Mouse (Mus musculus): ENCODE measurements at regions not wholly inside any gene's neighbourhood (a gene's known extent, or its start where the extent isn't known, plus 50 kb on each side); places are given as distances from the start of the nearest gene placed in this dataset.
A peak's percentile ranks its signal among the peaks of the same experiment; 100 is the strongest.
"Not testable (repeated sequence)": the region's sequence is repeated elsewhere in the genome, so short reads cannot be mapped to it uniquely, and the experiment has no call there.

DNA sequence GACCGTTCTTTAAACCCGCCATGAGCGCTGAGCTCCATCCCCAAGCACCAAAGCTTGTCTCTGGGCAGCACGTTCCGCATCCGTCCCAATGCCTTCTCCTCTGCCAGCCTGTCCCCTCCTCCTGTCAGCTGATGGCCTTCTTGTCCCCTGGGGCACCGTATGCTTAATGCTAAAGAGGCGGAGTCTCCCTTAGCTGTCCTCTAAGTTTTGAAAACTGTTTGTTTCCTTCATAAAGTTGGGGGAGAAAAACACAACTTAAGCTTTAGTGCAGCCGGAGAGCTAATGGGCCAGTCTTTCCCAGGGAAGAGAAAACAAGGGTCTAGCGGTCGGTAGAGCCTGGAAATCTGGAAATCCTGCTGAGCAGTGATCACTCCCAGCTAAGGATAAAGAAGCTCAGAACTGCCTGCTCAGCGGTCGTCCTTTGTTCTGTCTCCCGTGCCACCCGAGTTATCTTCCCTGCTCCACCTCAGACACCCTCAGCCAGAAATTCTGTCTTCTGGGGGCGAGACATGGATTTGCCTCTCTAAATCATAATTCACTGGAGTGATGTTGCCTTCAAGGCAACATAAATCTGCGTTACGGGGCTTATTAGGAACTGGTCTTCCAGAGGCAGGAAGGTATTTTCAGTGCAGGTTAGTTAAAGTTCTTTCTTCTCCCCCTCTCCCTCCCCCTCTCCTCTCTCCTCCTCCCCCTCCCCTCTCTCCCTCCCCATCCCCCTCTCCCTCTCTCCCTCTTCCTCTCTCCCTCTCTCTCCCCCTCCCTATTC lies 117.0 kb upstream of the Dlg1 start:
- H3K9ac ChIP-seq (ENCODE audit: low read length) = peak overlapping the region; percentile 60
- no peak overlapping the region for H3K27ac ChIP-seq (replicated peaks in 1 of 2; ENCODE audit: control insufficient read depth in 1 of 2, insufficient read depth in 1 of 2, low read depth in 2 of 2, low read length in 2 of 2)
- no peaks in the 10 kb centered on the region for H3K36me3 ChIP-seq (ENCODE audit: control insufficient read depth, insufficient read depth, low read length)
- WGBS = 1% methylated on average over 18 of the region's 18 CpGs
- H3K27me3 ChIP-seq (ENCODE audit: control insufficient read depth, insufficient read depth, low read length) = peaks cover 18% of the 10 kb centered on the region
- H3K4me3 ChIP-seq (ENCODE audit: control insufficient read depth in 1 of 2, insufficient read depth in 1 of 2, low read depth in 1 of 2, low read length in 2 of 2) = peak overlapping the region; percentile 7 to 36
- H3K4me2 ChIP-seq (ENCODE audit: low read length) = peak overlapping the region; percentile 63
- no peak for ATAC-seq (ENCODE audit: insufficient number of reproducible peaks, insufficient read depth, low FRiP score, low read depth)
- H3K4me1 ChIP-seq (ENCODE audit: control insufficient read depth in 2 of 2, insufficient read depth in 2 of 2, low read length in 2 of 2) = peaks cover 0 to 2% of the 10 kb centered on the region in 2 experiments; a peak in 1 of 4 replicates
- no peaks in the 10 kb centered on the region for H3K9me3 ChIP-seq (ENCODE audit: control insufficient read depth, low read length)

DNA sequence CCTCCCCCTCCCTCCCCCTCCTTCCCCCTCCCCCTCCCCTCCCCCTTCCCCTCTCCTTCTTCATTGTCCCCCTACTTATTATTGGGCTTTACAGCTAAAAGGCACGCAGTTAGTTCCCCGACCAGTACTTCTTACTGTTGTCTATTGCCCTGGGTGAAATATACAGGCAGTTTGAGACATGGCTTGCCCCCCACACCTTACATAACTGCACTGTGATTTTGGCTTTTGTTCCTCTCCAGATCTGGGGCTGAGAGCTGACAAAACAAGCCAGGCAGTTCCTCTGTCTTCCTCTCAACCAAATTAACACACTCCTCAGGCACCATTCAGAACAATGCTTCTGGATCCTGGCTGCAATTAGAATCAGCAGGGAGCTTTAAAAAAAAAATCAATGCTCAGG lies 116.4 kb upstream of the Dlg1 start:
- WGBS = 16% methylated on average over 2 of the region's 2 CpGs
- ATAC-seq (ENCODE audit: insufficient number of reproducible peaks, insufficient read depth, low FRiP score, low read depth) = no peak
- no peak overlapping the region for H3K4me3 ChIP-seq (ENCODE audit: control insufficient read depth in 1 of 2, insufficient read depth in 1 of 2, low read depth in 1 of 2, low read length in 2 of 2)

DNA sequence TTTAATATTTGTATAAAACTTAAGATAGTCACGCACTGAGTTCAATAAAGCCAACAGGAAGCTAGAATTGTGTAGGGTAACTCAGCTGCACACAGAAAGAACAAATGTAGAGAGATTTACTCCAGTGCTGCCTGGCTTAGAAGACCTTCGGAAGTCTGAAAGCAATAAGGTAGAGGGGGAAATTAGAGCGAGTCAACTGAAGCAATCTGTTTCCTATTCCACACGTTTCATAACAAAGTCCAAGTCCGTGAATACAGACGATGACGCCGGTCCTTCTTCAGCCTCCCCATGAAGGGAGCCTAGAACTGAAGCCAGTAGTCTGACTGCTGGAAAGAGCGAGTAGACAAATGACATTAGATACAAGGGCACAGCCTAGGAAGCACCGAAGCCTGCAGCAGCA lies 115.9 kb upstream of the Dlg1 start:
- ATAC-seq (ENCODE audit: insufficient number of reproducible peaks, insufficient read depth, low FRiP score, low read depth) = no peak
- no peak overlapping the region for H3K4me3 ChIP-seq (ENCODE audit: control insufficient read depth in 1 of 2, insufficient read depth in 1 of 2, low read depth in 1 of 2, low read length in 2 of 2)
- no peaks in the 10 kb centered on the region for H3K36me3 ChIP-seq (ENCODE audit: control insufficient read depth, insufficient read depth, low read length)
- H3K4me1 ChIP-seq (ENCODE audit: control insufficient read depth in 2 of 2, insufficient read depth in 2 of 2, low read length in 2 of 2) = peaks cover 0 to 2% of the 10 kb centered on the region in 2 experiments; a peak in 1 of 4 replicates
- H3K9ac ChIP-seq (ENCODE audit: low read length) = no peak overlapping the region
- H3K27ac ChIP-seq (replicated peaks in 1 of 2; ENCODE audit: control insufficient read depth in 1 of 2, insufficient read depth in 1 of 2, low read depth in 2 of 2, low read length in 2 of 2) = no peak overlapping the region
- H3K4me2 ChIP-seq (ENCODE audit: low read length) = no peak overlapping the region
- H3K9me3 ChIP-seq (ENCODE audit: control insufficient read depth, low read length) = no peaks in the 10 kb centered on the region
- 74% methylated on average over 10 of the region's 10 CpGs for WGBS
- peaks cover 18% of the 10 kb centered on the region for H3K27me3 ChIP-seq (ENCODE audit: control insufficient read depth, insufficient read depth, low read length)

More for the DNA sequence above, 116.4 kb upstream of the Dlg1 start:
- Histone ChIP-seq H3K4me1 (ENCODE audit: control insufficient read depth in 2 of 2, insufficient read depth in 2 of 2, low read length in 2 of 2) (peaks cover 0 to 2% of the 10 kb centered on the region in 2 experiments; a peak in 1 of 4 replicates), H3K36me3 (ENCODE audit: control insufficient read depth, insufficient read depth, low read length) (no peaks in the 10 kb centered on the region), H3K27ac (replicated peaks in 1 of 2; ENCODE audit: control insufficient read depth in 1 of 2, insufficient read depth in 1 of 2, low read depth in 2 of 2, low read length in 2 of 2) (no peak overlapping the region), H3K27me3 (ENCODE audit: control insufficient read depth, insufficient read depth, low read length) (peaks cover 18% of the 10 kb centered on the region), H3K9me3 (ENCODE audit: control insufficient read depth, low read length) (no peaks in the 10 kb centered on the region), H3K4me2 (ENCODE audit: low read length) (no peak overlapping the region), H3K9ac (ENCODE audit: low read length) (no peak overlapping the region)

DNA sequence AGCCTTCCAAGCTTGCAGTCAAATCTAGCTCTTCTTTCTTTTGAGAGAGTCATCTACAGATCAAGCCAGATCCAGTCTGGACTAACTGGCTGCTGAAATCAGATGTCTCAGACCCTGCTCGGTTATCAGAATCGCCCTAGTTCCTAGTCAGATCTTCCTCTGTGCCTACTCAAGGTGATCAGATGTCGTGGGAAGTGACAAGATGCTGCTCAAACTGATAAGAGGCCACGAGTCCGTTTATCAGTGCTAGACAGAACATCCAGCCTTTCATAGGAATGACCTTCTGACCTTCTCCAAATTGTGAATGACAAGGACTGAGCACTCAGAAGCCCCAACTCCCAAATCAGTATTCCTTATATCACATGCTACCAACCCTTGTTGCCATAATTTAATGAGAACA lies 113.3 kb upstream of the Dlg1 start:
- Histone ChIP-seq H3K9me3 (ENCODE audit: control insufficient read depth, low read length) (no peaks in the 10 kb centered on the region), H3K27ac (replicated peaks in 1 of 2; ENCODE audit: control insufficient read depth in 1 of 2, insufficient read depth in 1 of 2, low read depth in 2 of 2, low read length in 2 of 2) (no peak overlapping the region), H3K4me3 (ENCODE audit: control insufficient read depth in 1 of 2, insufficient read depth in 1 of 2, low read depth in 1 of 2, low read length in 2 of 2) (no peak overlapping the region), H3K9ac (ENCODE audit: low read length) (no peak overlapping the region), H3K4me1 (ENCODE audit: control insufficient read depth in 2 of 2, insufficient read depth in 2 of 2, low read length in 2 of 2) (peaks cover 0 to 2% of the 10 kb centered on the region in 2 experiments; a peak in 1 of 4 replicates), H3K36me3 (ENCODE audit: control insufficient read depth, insufficient read depth, low read length) (no peaks in the 10 kb centered on the region), H3K4me2 (ENCODE audit: low read length) (no peak overlapping the region), H3K27me3 (ENCODE audit: control insufficient read depth, insufficient read depth, low read length) (peaks cover 9% of the 10 kb centered on the region)
- WGBS = 21% methylated on average over 5 of the region's 5 CpGs
- ATAC-seq (ENCODE audit: insufficient number of reproducible peaks, insufficient read depth, low FRiP score, low read depth) = no peak

DNA sequence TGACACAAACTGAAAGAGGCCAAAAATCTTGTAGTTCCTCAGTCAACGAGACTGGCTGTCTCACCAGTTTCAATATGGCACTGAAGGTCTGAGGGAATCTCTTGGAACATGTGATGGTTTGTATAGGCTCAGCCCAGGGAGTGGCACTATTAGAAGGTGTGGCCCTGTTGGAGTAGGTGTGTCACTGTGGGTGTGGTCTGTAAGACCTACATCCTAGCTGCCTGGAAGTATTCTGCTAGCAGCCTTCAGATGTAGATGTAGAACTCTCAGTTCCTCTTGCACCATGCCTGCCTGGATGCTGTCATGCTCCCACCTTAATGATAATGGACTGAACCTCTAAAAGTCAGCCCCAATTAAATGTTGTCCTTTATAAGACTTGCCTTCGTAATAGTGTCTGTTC lies 112.7 kb upstream of the Dlg1 start:
- WGBS = 72% methylated on average over 2 of the region's 2 CpGs

DNA sequence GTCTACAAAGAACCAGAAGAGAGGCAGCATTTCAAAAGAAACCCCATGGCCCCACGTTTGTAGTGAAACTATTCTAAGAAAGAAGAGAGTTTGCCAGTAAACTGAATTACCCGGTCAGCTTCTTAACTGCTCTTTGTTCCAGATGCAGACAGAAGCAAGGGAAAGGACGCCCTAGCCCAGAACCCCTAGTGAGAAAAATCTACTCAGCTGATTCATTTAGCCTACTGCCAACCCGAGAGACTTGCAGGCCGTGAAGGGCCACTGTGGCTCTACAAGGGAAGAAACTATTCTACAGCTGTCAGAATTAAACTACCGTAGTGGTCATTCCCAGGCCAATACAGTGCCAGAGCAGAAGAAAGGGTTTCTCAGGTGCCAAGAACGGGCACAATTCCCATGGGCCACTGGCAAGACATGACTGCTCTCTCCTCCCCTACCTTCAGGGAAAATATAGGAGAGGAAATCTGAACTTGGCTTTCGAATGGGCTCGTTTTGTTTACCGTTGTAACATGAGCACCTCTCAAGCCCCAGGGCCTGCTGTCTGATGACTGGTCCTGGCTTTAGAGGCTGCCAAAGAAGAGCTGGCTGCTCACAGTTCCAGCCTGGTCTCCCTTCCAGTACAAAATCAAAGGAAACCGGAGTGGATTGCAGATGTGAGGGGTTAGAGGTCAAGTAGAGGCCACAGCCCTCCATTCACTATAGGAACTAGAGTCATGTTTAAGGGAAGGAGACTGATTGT lies 111.7 kb upstream of the Dlg1 start:
- no peak for ATAC-seq (ENCODE audit: insufficient number of reproducible peaks, insufficient read depth, low FRiP score, low read depth)
- H3K9ac ChIP-seq (ENCODE audit: low read length) = no peak overlapping the region
- H3K4me1 ChIP-seq (ENCODE audit: control insufficient read depth in 2 of 2, insufficient read depth in 2 of 2, low read length in 2 of 2) = no peaks in the 10 kb centered on the region
- H3K27me3 ChIP-seq (ENCODE audit: control insufficient read depth, insufficient read depth, low read length) = no peaks in the 10 kb centered on the region
- H3K27ac ChIP-seq (replicated peaks in 1 of 2; ENCODE audit: control insufficient read depth in 1 of 2, insufficient read depth in 1 of 2, low read depth in 2 of 2, low read length in 2 of 2) = no peak overlapping the region
- H3K4me2 ChIP-seq (ENCODE audit: low read length) = no peak overlapping the region
- H3K4me3 ChIP-seq (ENCODE audit: control insufficient read depth in 1 of 2, insufficient read depth in 1 of 2, low read depth in 1 of 2, low read length in 2 of 2) = no peak overlapping the region
- H3K36me3 ChIP-seq (ENCODE audit: control insufficient read depth, insufficient read depth, low read length) = no peaks in the 10 kb centered on the region
- H3K9me3 ChIP-seq (ENCODE audit: control insufficient read depth, low read length) = no peaks in the 10 kb centered on the region
- 52% methylated on average over 11 of the region's 11 CpGs for WGBS

More for the DNA sequence above, 112.7 kb upstream of the Dlg1 start:
- not testable (repeated sequence) for H3K4me1 ChIP-seq (ENCODE audit: control insufficient read depth in 2 of 2, insufficient read depth in 2 of 2, low read length in 2 of 2); H3K27me3 ChIP-seq (ENCODE audit: control insufficient read depth, insufficient read depth, low read length); H3K4me2 ChIP-seq (ENCODE audit: low read length); H3K9me3 ChIP-seq (ENCODE audit: control insufficient read depth, low read length); H3K9ac ChIP-seq (ENCODE audit: low read length); H3K4me3 ChIP-seq (ENCODE audit: control insufficient read depth in 1 of 2, insufficient read depth in 1 of 2, low read depth in 1 of 2, low read length in 2 of 2); ATAC-seq (ENCODE audit: insufficient number of reproducible peaks, insufficient read depth, low FRiP score, low read depth); H3K27ac ChIP-seq (replicated peaks in 1 of 2; ENCODE audit: control insufficient read depth in 1 of 2, insufficient read depth in 1 of 2, low read depth in 2 of 2, low read length in 2 of 2); H3K36me3 ChIP-seq (ENCODE audit: control insufficient read depth, insufficient read depth, low read length)

DNA sequence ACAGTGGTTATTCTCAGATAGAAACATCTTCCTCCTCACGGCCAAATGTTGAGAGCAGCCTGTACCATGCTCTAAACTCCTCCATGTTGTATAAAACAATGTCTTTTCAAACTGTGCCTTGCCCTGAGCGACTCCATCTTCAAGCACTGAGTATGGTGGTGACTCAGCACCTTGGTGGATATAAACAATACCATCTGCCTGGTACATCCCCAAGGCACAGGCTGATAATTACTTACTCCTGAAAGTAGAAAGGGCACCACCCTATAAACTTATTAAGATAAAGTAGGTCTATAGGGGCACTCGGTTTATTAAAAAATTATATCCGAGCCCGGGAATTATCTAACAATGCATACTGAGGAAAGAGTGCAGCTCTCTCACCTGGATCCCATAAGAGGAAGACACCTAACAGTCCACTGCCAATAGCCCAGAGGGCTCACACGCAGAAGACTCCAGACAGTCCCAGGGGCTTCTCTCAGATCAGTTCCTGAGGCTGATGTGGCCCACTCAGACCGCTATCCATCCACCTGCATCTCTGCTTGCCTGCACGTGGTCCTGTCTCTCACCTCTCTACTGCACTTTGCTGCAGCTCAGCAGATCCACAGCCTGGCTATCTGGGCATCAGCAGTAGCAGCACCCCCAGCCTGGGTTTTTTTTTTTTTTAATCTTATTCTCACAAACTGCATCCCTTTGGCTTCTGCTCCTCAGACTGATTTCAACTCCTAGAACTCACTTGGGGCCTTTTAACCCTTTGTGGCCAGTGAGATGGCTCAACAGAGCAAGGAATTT lies 109.7 kb upstream of the Dlg1 start:
- WGBS = 78% methylated on average over 8 of the region's 8 CpGs
- H3K36me3 ChIP-seq (ENCODE audit: control insufficient read depth, insufficient read depth, low read length) = no peaks in the 10 kb centered on the region
- H3K4me2 ChIP-seq (ENCODE audit: low read length) = no peak overlapping the region
- H3K9me3 ChIP-seq (ENCODE audit: control insufficient read depth, low read length) = peaks cover 6% of the 10 kb centered on the region; the same call in 1 of the 2 replicates
- H3K27me3 ChIP-seq (ENCODE audit: control insufficient read depth, insufficient read depth, low read length) = no peaks in the 10 kb centered on the region
- no peak overlapping the region for H3K27ac ChIP-seq (replicated peaks in 1 of 2; ENCODE audit: control insufficient read depth in 1 of 2, insufficient read depth in 1 of 2, low read depth in 2 of 2, low read length in 2 of 2)
- no peak overlapping the region for H3K9ac ChIP-seq (ENCODE audit: low read length)
- H3K4me1 ChIP-seq (ENCODE audit: control insufficient read depth in 2 of 2, insufficient read depth in 2 of 2, low read length in 2 of 2) = no peaks in the 10 kb centered on the region
- no peak for ATAC-seq (ENCODE audit: insufficient number of reproducible peaks, insufficient read depth, low FRiP score, low read depth)
- H3K4me3 ChIP-seq (ENCODE audit: control insufficient read depth in 1 of 2, insufficient read depth in 1 of 2, low read depth in 1 of 2, low read length in 2 of 2) = no peak overlapping the region
